Mouse (Mus musculus) ES-E14 (cell line): ENCODE data around the gene Rps6kb1. TPM values are rescaled to one million over a fixed set of nuclear protein-coding genes. Genes with fewer than 3 reads are reported as not detected.

Experiments
- DNase-seq: peaks from one replicate; pipeline ENCODE4 v3.0.0-alpha.2; 2013; ENCODE audit warnings: low read depth, low spot score
- H3K27ac ChIP-seq: 2 replicates; pipeline ENCODE4 v1.5.1; 2012; ENCODE audit warnings: low read depth, mild to moderate bottlenecking, low read length, moderate library complexity, mixed read lengths; ENCODE audit not compliant: poor library complexity, insufficient read depth, severe bottlenecking
- H3K36me3 ChIP-seq: 2 replicates; pipeline ENCODE4 v1.6.1; 2012; ENCODE audit warnings: mild to moderate bottlenecking, low read length, moderate library complexity, mixed read lengths; ENCODE audit not compliant: control insufficient read depth, poor library complexity, insufficient read depth, severe bottlenecking
- H3K4me1 ChIP-seq, 2 experiments: fragments of 150-350 bp in 1 of 2; sonication (generic) in 1 of 2; 2 replicates each; pipeline ENCODE4 v1.6.1; 2012; ENCODE audit warnings: low read length in 2 of 2, mild to moderate bottlenecking in 1 of 2, mixed read lengths in 1 of 2; ENCODE audit not compliant: control insufficient read depth in 2 of 2, insufficient read depth in 2 of 2, poor library complexity in 1 of 2
- H3K4me3 ChIP-seq, 2 experiments: fragments of 150-350 bp in 1 of 2; sonication (generic) in 1 of 2; 2 replicates each; pipeline ENCODE4 v1.5.1; 2012; ENCODE audit warnings: low read length in 2 of 2, low read depth in 1 of 2, mild to moderate bottlenecking in 1 of 2, mixed read lengths in 1 of 2; ENCODE audit not compliant: insufficient read depth in 1 of 2, poor library complexity in 1 of 2, severe bottlenecking in 1 of 2
- H3K9ac ChIP-seq: 2 replicates; pipeline ENCODE4 v1.6.1; 2012; ENCODE audit warnings: low read depth, mild to moderate bottlenecking, low read length, mixed read lengths; ENCODE audit not compliant: poor library complexity, insufficient read depth, severe bottlenecking
- H3K9me3 ChIP-seq: fragments of 150-350 bp; sonication (generic); 2 replicates; pipeline ENCODE4 v1.6.1; 2012; ENCODE audit warnings: low read depth, mild to moderate bottlenecking, low read length; ENCODE audit not compliant: control insufficient read depth, insufficient read depth
- CHD2 ChIP-seq: IDR thresholded peaks from 2 replicates; pipeline ENCODE4 v1.6.1; 2014; ENCODE audit warnings: mild to moderate bottlenecking, low read depth, low read length, inconsistent platforms
- HCFC1 ChIP-seq: IDR thresholded peaks from 2 replicates; pipeline ENCODE4 v1.6.1; 2012; ENCODE audit warnings: low read length, inconsistent platforms, borderline replicate concordance; ENCODE audit not compliant: insufficient read depth
- MAFK ChIP-seq: IDR thresholded peaks from 2 replicates; pipeline ENCODE4 v1.6.1; 2014; ENCODE audit warnings: mild to moderate bottlenecking, low read depth, low read length, inconsistent platforms; ENCODE audit not compliant: insufficient read depth
- ZC3H11A ChIP-seq: IDR thresholded peaks from 2 replicates; pipeline ENCODE4 v1.6.1; 2012; ENCODE audit warnings: low read depth, mild to moderate bottlenecking, inconsistent platforms, low read length, borderline replicate concordance
- ZNF384 ChIP-seq: IDR thresholded peaks from 2 replicates; pipeline ENCODE4 v1.6.1; 2012; ENCODE audit warnings: low read depth, low read length, inconsistent platforms
- in situ Hi-C, 2 experiments: fragments of 600-800 bp; cut with MboI; formaldehyde crosslinking; loops; one replicate each; pipeline ENCODE4 v1.15.1; 2025; ENCODE audit warnings: low sequenced_read_pairs in 2 of 2, inconsistent platforms in 1 of 2; ENCODE audit not compliant: unreplicated experiment in 2 of 2
- total RNA-seq: library from RNA; depleted of rRNA; stranded (reverse); fragments of 300-350 nt; gene quantifications from 2 replicates; pipeline ENCODE4 v1.2.3, GENCODE M21; 2012

Gene Rps6kb1
- total RNA-seq, 1 experiment: 43.1 TPM

DNA sequence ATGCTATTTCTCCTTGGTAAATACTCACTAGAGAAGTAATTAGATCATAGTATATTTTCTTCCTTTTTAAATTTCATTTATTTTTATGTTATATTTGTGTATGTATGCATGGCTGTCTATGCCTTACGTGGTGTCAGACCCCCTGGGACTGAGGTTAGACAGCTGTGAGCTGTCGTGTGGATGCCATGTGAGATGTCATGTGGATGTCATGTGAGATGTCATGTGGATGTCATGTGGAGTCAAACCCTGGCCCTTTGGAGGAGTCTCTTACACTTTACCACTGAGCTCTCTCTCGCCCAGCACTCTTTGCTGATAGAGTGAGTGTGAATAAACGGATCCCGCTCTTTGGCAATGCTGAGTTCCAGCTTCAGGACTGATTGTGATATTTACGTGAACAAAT lies 8.9 kb upstream of the Rps6kb1 start:
- H3K9me3 ChIP-seq: no peaks in the 10 kb centered on the region
- H3K4me3 ChIP-seq: no peak overlapping the region
- no peak for DNase-seq
- no peak overlapping the region for H3K9ac ChIP-seq
- no peak for TF ChIP-seq CHD2
- TF ChIP-seq ZNF384: no peak
- H3K27ac ChIP-seq: no peak overlapping the region
- no peaks in the 10 kb centered on the region; the same call in 1 of the 2 replicates for H3K36me3 ChIP-seq
- H3K4me1 ChIP-seq: no peaks in the 10 kb centered on the region
- in situ Hi-C loops: no loop called here

DNA sequence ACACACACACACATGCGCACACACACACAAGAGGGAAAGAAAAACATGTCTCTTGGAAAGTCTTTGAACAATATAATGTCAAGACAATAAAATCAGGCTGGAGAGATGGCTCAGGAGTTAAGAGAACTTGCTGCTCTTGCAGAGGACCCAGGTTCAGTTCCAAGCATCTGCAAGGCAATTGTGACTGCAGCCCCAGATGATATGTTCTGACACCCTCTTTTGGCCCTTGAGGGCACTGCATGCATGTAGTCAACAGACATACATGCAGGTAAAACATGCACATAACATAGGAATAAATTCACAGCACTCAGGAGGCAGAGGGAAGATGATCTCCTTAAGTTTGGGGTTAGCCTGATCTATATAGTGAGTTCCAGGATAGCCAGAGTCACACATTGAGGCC lies 2.8 kb upstream of the Rps6kb1 start:
- Histone ChIP-seq H3K9ac (no peak overlapping the region), H3K4me1 (no peaks in the 10 kb centered on the region; a peak in 1 of 4 replicates), H3K4me3 (no peak overlapping the region), H3K36me3 (no peaks in the 10 kb centered on the region; the same call in 1 of the 2 replicates), H3K9me3 (no peaks in the 10 kb centered on the region), H3K27ac (no peak overlapping the region)
- in situ Hi-C loops: no loop called here
- DNase-seq: peak; percentile 40
- TF ChIP-seq MAFK (no peak), CHD2 (no peak), HCFC1 (no peak), ZC3H11A (no peak), ZNF384 (no peak)

DNA sequence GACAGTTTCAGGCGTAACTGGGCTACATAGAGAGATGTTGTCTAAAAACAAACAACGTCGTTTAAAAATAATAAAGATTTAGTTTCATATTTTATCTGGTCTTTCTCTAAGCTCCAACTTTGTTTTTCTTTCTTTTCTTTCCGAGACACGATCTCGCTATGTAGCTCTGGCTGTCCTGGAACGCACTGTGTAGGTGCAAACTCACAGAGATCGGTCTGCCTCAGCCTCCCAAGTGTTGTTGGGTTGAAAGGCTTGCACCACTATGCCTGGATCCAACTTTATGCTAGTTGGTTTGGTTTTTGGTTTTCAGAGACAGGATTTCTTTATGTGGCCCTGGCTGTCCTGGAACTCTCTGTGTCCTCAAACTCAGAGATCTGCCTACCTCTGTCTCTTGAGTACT lies 951 bp upstream of the Rps6kb1 start:
- TF ChIP-seq MAFK (no peak), ZNF384 (no peak), ZC3H11A (no peak), CHD2 (no peak), HCFC1 (no peak)
- H3K9ac ChIP-seq: peak overlapping the region; percentile 47; the same call in 1 of the 2 replicates
- no peaks in the 10 kb centered on the region; a peak in 1 of 4 replicates for H3K4me1 ChIP-seq
- H3K9me3 ChIP-seq: no peaks in the 10 kb centered on the region
- H3K27ac ChIP-seq: no peak overlapping the region
- in situ Hi-C loops: no loop called here
- no peaks in the 10 kb centered on the region; the same call in 1 of the 2 replicates for H3K36me3 ChIP-seq
- peak overlapping the region; percentile 70 to 76; a peak in 3 of 4 replicates for H3K4me3 ChIP-seq
- no peak for DNase-seq

DNA sequence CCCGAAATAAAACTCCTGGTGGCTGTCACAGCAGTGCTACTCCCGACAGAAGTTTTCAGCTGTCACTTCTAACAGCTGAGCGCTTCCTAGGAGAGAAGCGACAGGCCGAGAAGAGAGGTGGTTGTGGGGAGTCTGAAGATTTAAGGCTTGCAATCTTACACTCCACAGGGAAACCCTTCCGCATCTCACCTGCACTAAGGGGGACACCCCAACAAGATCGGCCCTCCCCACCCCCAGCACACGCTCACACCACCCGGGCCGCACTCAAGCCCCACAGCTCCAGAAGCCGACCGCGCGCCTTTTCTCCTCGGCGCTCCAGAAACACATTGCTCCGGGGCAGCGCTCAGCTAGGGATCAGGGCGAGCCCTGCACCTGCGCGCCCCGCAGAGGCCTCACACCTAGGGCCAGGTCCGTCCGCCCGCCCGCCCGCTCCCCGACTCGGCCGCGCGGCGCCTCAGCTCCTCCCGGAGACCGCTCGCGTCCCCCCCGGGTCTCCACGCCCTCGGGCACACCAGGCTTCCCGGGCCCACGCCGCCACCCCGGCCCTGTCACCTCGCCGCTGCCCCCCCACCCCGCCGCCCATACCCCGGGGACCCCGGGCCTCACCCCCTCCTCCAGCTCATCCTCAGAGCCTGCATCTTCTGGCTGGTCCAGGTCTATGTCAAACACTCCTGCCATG lies 506 bp downstream of the Rps6kb1 start:
- no peak for TF ChIP-seq HCFC1
- TF ChIP-seq ZNF384: no peak
- no peak for TF ChIP-seq MAFK
- TF ChIP-seq CHD2: no peak
- TF ChIP-seq ZC3H11A: no peak
- peak overlapping the region; percentile 70 to 85 for H3K4me3 ChIP-seq
- in situ Hi-C loops: no loop called here
- peak overlapping the region; percentile 94 for H3K9ac ChIP-seq
- H3K9me3 ChIP-seq: no peaks in the 10 kb centered on the region
- DNase-seq: peak; percentile 17
- H3K36me3 ChIP-seq: no peaks in the 10 kb centered on the region; the same call in 1 of the 2 replicates
- H3K4me1 ChIP-seq: no peaks in the 10 kb centered on the region; a peak in 1 of 4 replicates
- peak overlapping the region; percentile 51 for H3K27ac ChIP-seq

DNA sequence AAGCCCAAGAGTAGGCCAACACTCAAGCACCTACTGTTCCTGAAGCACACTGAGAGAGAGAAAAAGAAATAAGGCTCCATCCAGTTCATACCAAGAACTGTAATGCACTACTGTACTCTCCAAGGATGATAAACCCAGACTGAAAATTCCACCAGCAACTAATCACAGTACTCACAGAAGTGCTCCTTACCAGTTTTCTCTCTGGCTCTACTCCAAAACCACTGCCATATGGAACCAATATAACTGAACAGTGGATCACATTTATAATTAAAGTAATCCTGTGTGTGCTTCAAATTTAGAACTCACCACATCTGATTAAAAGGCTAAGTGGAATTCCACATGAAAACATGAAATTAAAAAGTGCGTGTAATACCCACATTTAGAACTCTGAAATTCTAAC lies 1.8 kb downstream of the Rps6kb1 start:
- no peak for DNase-seq
- Histone ChIP-seq H3K36me3 (no peaks in the 10 kb centered on the region; the same call in 1 of the 2 replicates), H3K4me1 (no peaks in the 10 kb centered on the region; a peak in 1 of 4 replicates), H3K9ac (peak overlapping the region; percentile 43; the same call in 1 of the 2 replicates), H3K27ac (no peak overlapping the region), H3K9me3 (no peaks in the 10 kb centered on the region), H3K4me3 (no peak overlapping the region)
- in situ Hi-C loops: no loop called here
- no peak for TF ChIP-seq ZNF384
- TF ChIP-seq MAFK: no peak
- no peak for TF ChIP-seq CHD2
- TF ChIP-seq HCFC1: no peak
- TF ChIP-seq ZC3H11A: no peak
